Mouse (Mus musculus): Measurements from ENCODE around the gene Zbtb20.

Gene Zbtb20

GRCm38 (mm10) chr16:43217336-43218006, 341.8 kb downstream of the Zbtb20 start:
- no peak for DNase-seq

GRCm38 (mm10) chr16:43219367-43219766, 343.7 kb downstream of the Zbtb20 start:
- no peak for DNase-seq

GRCm38 (mm10) chr16:43221313-43221712, 345.6 kb downstream of the Zbtb20 start:
- no peak for DNase-seq

GRCm38 (mm10) chr16:43230253-43230652, 354.6 kb downstream of the Zbtb20 start:
- DNase-seq = no peak

GRCm38 (mm10) chr16:43234249-43234648, 358.6 kb downstream of the Zbtb20 start:
- DNase-seq = no peak

GRCm38 (mm10) chr16:43235317-43235716, 359.6 kb downstream of the Zbtb20 start:
- no peak for DNase-seq

GRCm38 (mm10) chr16:43235721-43236159, 360.1 kb downstream of the Zbtb20 start:
- peak; percentile 40 to 45 for DNase-seq

- DNase-seq = no peak
Measured at GRCm38 (mm10) chr16:43237551-43237950, 361.9 kb downstream of the Zbtb20 start.

- DNase-seq = peak in 1 of 2 experiments; percentile 16
Measured at GRCm38 (mm10) chr16:43247026-43247425, 371.3 kb downstream of the Zbtb20 start.

- DNase-seq = no peak
Measured at GRCm38 (mm10) chr16:43253077-43253476, 377.4 kb downstream of the Zbtb20 start.

GRCm38 (mm10) chr16:43253746-43254145, 378.1 kb downstream of the Zbtb20 start:
- no peak for DNase-seq

- no peak for DNase-seq
Measured at GRCm38 (mm10) chr16:43256191-43256899, 380.7 kb downstream of the Zbtb20 start.

- no peak for DNase-seq
Measured at GRCm38 (mm10) chr16:43256900-43257281, 381.2 kb downstream of the Zbtb20 start.

- peak; percentile 50 to 54 for DNase-seq
Measured at GRCm38 (mm10) chr16:43259466-43259865, 383.8 kb downstream of the Zbtb20 start.

- no peak for DNase-seq
Measured at GRCm38 (mm10) chr16:43260862-43261261, 385.2 kb downstream of the Zbtb20 start.

GRCm38 (mm10) chr16:43274057-43274595, 398.4 kb downstream of the Zbtb20 start:
- DNase-seq = no peak

GRCm38 (mm10) chr16:43276764-43277163, 401.1 kb downstream of the Zbtb20 start:
- no peak for DNase-seq

GRCm38 (mm10) chr16:43286319-43286718, 410.6 kb downstream of the Zbtb20 start:
- peak in 1 of 2 experiments; percentile 48 for DNase-seq

GRCm38 (mm10) chr16:43286783-43287383, 411.2 kb downstream of the Zbtb20 start:
- DNase-seq = no peak

GRCm38 (mm10) chr16:43291423-43291822, 415.7 kb downstream of the Zbtb20 start:
- DNase-seq = no peak

GRCm38 (mm10) chr16:43297953-43298596, 422.4 kb downstream of the Zbtb20 start:
- DNase-seq = no peak

- no peak for DNase-seq
Measured at GRCm38 (mm10) chr16:43300420-43300819, 424.7 kb downstream of the Zbtb20 start.

GRCm38 (mm10) chr16:43302171-43302570, 426.5 kb downstream of the Zbtb20 start:
- DNase-seq = no peak

Measured in kidney, postnatal 25 days (tissue).